Mouse (Mus musculus) urinary bladder, postnatal 4 days (tissue): Measurements from ENCODE around the gene Btf3l4.
A peak's percentile ranks its signal among the peaks of the same experiment; 100 is the strongest.

Experiments
- DNase-seq, 2 experiments: peaks; one replicate each; pipeline ENCODE4 v3.0.0; 2021 to 2022; ENCODE audit warnings: low spot score in 2 of 2

Gene Btf3l4

GRCm38 (mm10) chr4:108832916-108833827 lies at the start of gene Btf3l4:
Gene Btf3l4 (minus strand): TSS chr4:108833614.
- peak; percentile 87 to 90 for DNase-seq

- DNase-seq: peak; percentile 54 to 66
Observed at GRCm38 (mm10) chr4:108878963-108879822, 45.8 kb upstream of the Btf3l4 start, which contains the start of gene Rab3b. Gene Rab3b (plus strand): TSS chr4:108879063.

GRCm38 (mm10) chr4:108877901-108878300 lies 44.5 kb upstream of the Btf3l4 start:
- no peak for DNase-seq

- no peak for DNase-seq
Observed at GRCm38 (mm10) chr4:108873746-108874145, 40.3 kb upstream of the Btf3l4 start.

GRCm38 (mm10) chr4:108869730-108870374 lies 36.4 kb upstream of the Btf3l4 start:
- DNase-seq: peak; percentile 49 to 72

- no peak for DNase-seq
Observed at GRCm38 (mm10) chr4:108866806-108867205, 33.4 kb upstream of the Btf3l4 start.

GRCm38 (mm10) chr4:108848505-108848848 lies 15.1 kb upstream of the Btf3l4 start, which contains the start of gene A730015C16Rik:
Gene A730015C16Rik (minus strand): TSS chr4:108848619.
- peak in 1 of 2 experiments; percentile 18 for DNase-seq

- peak; percentile 74 to 75 for DNase-seq
Observed at GRCm38 (mm10) chr4:108847715-108848504, 14.5 kb upstream of the Btf3l4 start, which contains the start of gene Kti12. Gene Kti12 (plus strand): TSS chr4:108847785.

- DNase-seq: no peak
Observed at GRCm38 (mm10) chr4:108845824-108846569, 12.6 kb upstream of the Btf3l4 start.

- no peak for DNase-seq
Observed at GRCm38 (mm10) chr4:108843336-108843735, 9.9 kb upstream of the Btf3l4 start.

- DNase-seq: no peak
Observed at GRCm38 (mm10) chr4:108841920-108842578, 8.6 kb upstream of the Btf3l4 start.

- no peak for DNase-seq
Observed at GRCm38 (mm10) chr4:108838031-108838430, 4.6 kb upstream of the Btf3l4 start.

GRCm38 (mm10) chr4:108835496-108835895 lies 2.1 kb upstream of the Btf3l4 start:
- DNase-seq: no peak

- no peak for DNase-seq
Observed at GRCm38 (mm10) chr4:108834971-108835311, 1.5 kb upstream of the Btf3l4 start.

- peak; percentile 76 to 77 for DNase-seq
Observed at GRCm38 (mm10) chr4:108834115-108834970, 929 bp upstream of the Btf3l4 start, which contains the start of gene Txndc12. Gene Txndc12 (plus strand): TSS chr4:108834601.

GRCm38 (mm10) chr4:108833828-108834114 lies 357 bp upstream of the Btf3l4 start:
- DNase-seq: no peak

GRCm38 (mm10) chr4:108830698-108831097 lies 2.7 kb downstream of the Btf3l4 start:
- DNase-seq: no peak

- no peak for DNase-seq
Observed at GRCm38 (mm10) chr4:108826643-108827042, 6.8 kb downstream of the Btf3l4 start.

- DNase-seq: no peak
Observed at GRCm38 (mm10) chr4:108826096-108826495, 7.3 kb downstream of the Btf3l4 start.
